Mouse (Mus musculus): ENCODE results near the gene Enpp6. TPM values are rescaled to one million over a fixed set of nuclear protein-coding genes. Genes with fewer than 3 reads are reported as not detected.
A peak's percentile ranks its signal among the peaks of the same experiment; 100 is the strongest.
"Not testable (repeated sequence)": the region's sequence is repeated elsewhere in the genome, so short reads cannot be mapped to it uniquely, and the experiment has no call there.

The Enpp6 gene
- total RNA-seq, 2 experiments from 2014 or later: 6.5 to 8.6 TPM

GRCm38 (mm10) chr8:46992579-46992978, 5.9 kb downstream of the Enpp6 start:
- intact Hi-C loops (cut with DNase I): no loop called here
- no peak for DNase-seq

GRCm38 (mm10) chr8:46995931-46996664, 9.4 kb downstream of the Enpp6 start:
- no peak for DNase-seq
- intact Hi-C loops (cut with DNase I): no loop called here

GRCm38 (mm10) chr8:47005676-47006075, 19.0 kb downstream of the Enpp6 start:
- intact Hi-C loops (cut with DNase I): no loop called here
- no peak for DNase-seq

- intact Hi-C loops (cut with DNase I): no loop called here
- no peak for DNase-seq
Observed at GRCm38 (mm10) chr8:47006785-47007184, 20.1 kb downstream of the Enpp6 start.

- intact Hi-C loops (cut with DNase I): no loop called here
- DNase-seq: no peak
Observed at GRCm38 (mm10) chr8:47008220-47008773, 21.6 kb downstream of the Enpp6 start.

- peak; percentile 83 to 88 for DNase-seq
- intact Hi-C loops (cut with DNase I): loop anchor here (1.0 to 2.0 kb wide), 3 partner anchors 192 to 674 kb away; no protein-coding TSS in a partner anchor
Observed at GRCm38 (mm10) chr8:47016268-47016946, 29.7 kb downstream of the Enpp6 start.

- no peak for DNase-seq
Observed at GRCm38 (mm10) chr8:47021135-47021555, 34.5 kb downstream of the Enpp6 start.

GRCm38 (mm10) chr8:47024612-47025011, 37.9 kb downstream of the Enpp6 start:
- intact Hi-C loops (cut with DNase I): no loop called here
- no peak for DNase-seq

More at GRCm38 (mm10) chr8:47021135-47021555, 34.5 kb downstream of the Enpp6 start:
- intact Hi-C loops (cut with DNase I): no loop called here

- intact Hi-C loops (cut with DNase I): no loop called here
- no peak for DNase-seq
Observed at GRCm38 (mm10) chr8:47026841-47027490, 40.3 kb downstream of the Enpp6 start.

- no peak for DNase-seq
- intact Hi-C loops (cut with DNase I): no loop called here
Observed at GRCm38 (mm10) chr8:47028474-47028873, 41.8 kb downstream of the Enpp6 start.

- intact Hi-C loops (cut with DNase I): no loop called here
- DNase-seq: no peak
Observed at GRCm38 (mm10) chr8:47030321-47030720, 43.6 kb downstream of the Enpp6 start.

GRCm38 (mm10) chr8:47032081-47032480, 45.4 kb downstream of the Enpp6 start:
- DNase-seq: no peak
- intact Hi-C loops (cut with DNase I): no loop called here

- DNase-seq: no peak
Observed at GRCm38 (mm10) chr8:47033976-47034375, 47.3 kb downstream of the Enpp6 start.

GRCm38 (mm10) chr8:47036501-47036900, 49.8 kb downstream of the Enpp6 start:
- intact Hi-C loops (cut with DNase I): no loop called here
- no peak for DNase-seq

More at GRCm38 (mm10) chr8:47033976-47034375, 47.3 kb downstream of the Enpp6 start:
- intact Hi-C loops (cut with DNase I): no loop called here

GRCm38 (mm10) chr8:47037405-47037804, 50.7 kb downstream of the Enpp6 start:
- intact Hi-C loops (cut with DNase I): no loop called here

GRCm38 (mm10) chr8:47040215-47040614, 53.5 kb downstream of the Enpp6 start:
- DNase-seq; intact Hi-C loops (cut with DNase I): not testable (repeated sequence)

More at GRCm38 (mm10) chr8:47037405-47037804, 50.7 kb downstream of the Enpp6 start:
- no peak for DNase-seq

GRCm38 (mm10) chr8:47046340-47046739, 59.7 kb downstream of the Enpp6 start:
- intact Hi-C loops (cut with DNase I): no loop called here
- no peak for DNase-seq

- intact Hi-C loops (cut with DNase I): no loop called here
- DNase-seq: no peak
Observed at GRCm38 (mm10) chr8:47047146-47047545, 60.5 kb downstream of the Enpp6 start.

- no peak for DNase-seq
- intact Hi-C loops (cut with DNase I): no loop called here
Observed at GRCm38 (mm10) chr8:47048584-47048983, 61.9 kb downstream of the Enpp6 start.

GRCm38 (mm10) chr8:47052643-47053042, 66.0 kb downstream of the Enpp6 start:
- intact Hi-C loops (cut with DNase I): no loop called here
- DNase-seq: no peak

- intact Hi-C loops (cut with DNase I): no loop called here
- no peak for DNase-seq
Observed at GRCm38 (mm10) chr8:47056086-47056485, 69.4 kb downstream of the Enpp6 start.

Measured in heart, postnatal 10 days (tissue).